ENCODE assay signal across 8 mouse cellular contexts in the genomic region with DNA sequence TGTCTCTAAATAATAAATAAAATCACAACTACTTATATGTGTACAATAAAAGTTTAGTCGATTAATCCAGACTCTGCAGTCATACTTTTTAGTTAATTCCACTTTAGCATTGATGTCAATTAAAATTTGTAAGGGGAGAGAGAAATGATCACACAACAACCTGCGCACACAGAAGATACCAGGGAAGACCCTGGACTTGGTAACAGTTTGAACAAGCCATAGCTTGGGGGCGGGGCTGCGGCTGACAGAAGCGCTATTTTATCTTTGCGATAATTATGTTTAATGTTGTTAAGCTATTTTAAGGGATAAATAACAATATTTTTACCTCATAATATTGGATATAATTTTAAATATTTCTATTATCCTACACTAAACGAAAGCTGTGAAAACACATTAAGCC. TPM values are rescaled to one million over a fixed set of nuclear protein-coding genes. Genes with fewer than 3 reads are reported as not detected.
DNase-seq lines count a peak whose midpoint lies in the region; ATAC-seq and TF ChIP-seq lines count a peak whose summit lies in the region.

No protein-coding gene starts in this region.

- no peaks in the 10 kb centered on the region for H3K79me2 ChIP-seq in liver, adult 2 months (ENCODE audit: control insufficient read depth, insufficient read depth, low read length)

- no peak for ATAC-seq in embryonic facial prominence, embryonic 15.5 days (ENCODE audit: insufficient number of reproducible peaks, low FRiP score, low TSS enrichment, low read depth)
- ATAC-seq in limb, embryonic 11.5 days (ENCODE audit: insufficient number of reproducible peaks, low FRiP score, low TSS enrichment, low read depth) = peak; percentile 20; the same call in 1 of the 2 replicates
- ATAC-seq in neural tube, embryonic 14.5 days (ENCODE audit: low read depth) = peak; percentile 55

- no peak overlapping the region for H3K27ac ChIP-seq in liver, adult 2 months (replicated peaks; ENCODE audit: insufficient read depth, low read depth, low read length)
- H3K27ac ChIP-seq in embryonic facial prominence, embryonic 15.5 days (replicated peaks) = peak overlapping the region; percentile 70
- no peak overlapping the region for H3K27ac ChIP-seq in limb, embryonic 11.5 days (replicated peaks; ENCODE audit: low read depth, low read length)
- H3K27ac ChIP-seq in neural tube, embryonic 14.5 days (ENCODE audit: low read depth, low read length) = peak overlapping the region; percentile 82; the same call in 1 of the 2 replicates

- no peak for TF ChIP-seq POLR2A in liver, adult 2 months (IDR thresholded peaks at IDR 0.05; ENCODE audit: extremely low read depth, insufficient read depth, low read length)

- 16% methylated on average over 7 of the region's 7 CpGs for WGBS in liver, adult 2 months
- WGBS in embryonic facial prominence, embryonic 15.5 days = 17% methylated on average over 7 of the region's 7 CpGs
- WGBS in limb, embryonic 11.5 days = 22% methylated on average over 7 of the region's 7 CpGs
- WGBS in neural tube, embryonic 14.5 days = 17% methylated on average over 7 of the region's 7 CpGs

- no peaks in the 10 kb centered on the region for H3K9me3 ChIP-seq in embryonic facial prominence, embryonic 15.5 days (replicated peaks)
- no peaks in the 10 kb centered on the region for H3K9me3 ChIP-seq in limb, embryonic 11.5 days (ENCODE audit: control insufficient read depth, low read length)
- no peaks in the 10 kb centered on the region for H3K9me3 ChIP-seq in neural tube, embryonic 14.5 days (ENCODE audit: control insufficient read depth, low read length)

- no peaks in the 10 kb centered on the region for H3K27me3 ChIP-seq in liver, adult 2 months (ENCODE audit: control insufficient read depth, insufficient read depth, low read length)
- H3K27me3 ChIP-seq in embryonic facial prominence, embryonic 15.5 days = no peaks in the 10 kb centered on the region
- H3K27me3 ChIP-seq in limb, embryonic 11.5 days (ENCODE audit: control insufficient read depth, insufficient read depth, low read length) = no peaks in the 10 kb centered on the region
- H3K27me3 ChIP-seq in neural tube, embryonic 14.5 days (ENCODE audit: control insufficient read depth, insufficient read depth, low read length) = no peaks in the 10 kb centered on the region

- no peak for TF ChIP-seq CTCF in liver, adult 2 months (IDR thresholded peaks at IDR 0.05; ENCODE audit: low read depth, low read length)

- H3K4me2 ChIP-seq in embryonic facial prominence, embryonic 15.5 days (replicated peaks) = peak overlapping the region; percentile 77
- H3K4me2 ChIP-seq in limb, embryonic 11.5 days (ENCODE audit: low read depth, severe bottlenecking) = peak overlapping the region; percentile 37
- H3K4me2 ChIP-seq in neural tube, embryonic 14.5 days (ENCODE audit: low read depth, low read length) = peak overlapping the region; percentile 35

- no peak overlapping the region for H3K9ac ChIP-seq in liver, adult 2 months (ENCODE audit: low read depth, low read length)
- peak overlapping the region; percentile 13; the same call in 1 of the 2 replicates for H3K9ac ChIP-seq in embryonic facial prominence, embryonic 15.5 days
- H3K9ac ChIP-seq in limb, embryonic 11.5 days (ENCODE audit: low read length) = 0 out of 2 replicates have a peak overlapping the region, but pooled peaks have one; percentile 22
- no peak overlapping the region for H3K9ac ChIP-seq in neural tube, embryonic 14.5 days (replicated peaks; ENCODE audit: low read depth, low read length)

- no peak for DNase-seq in liver, adult 2 months (ENCODE audit: extremely low read depth, low read depth, low spot score)
- no peak for DNase-seq in liver
- no peak for DNase-seq in limb, embryonic 11.5 days (ENCODE audit: low spot score)
- DNase-seq in adrenal gland, adult 18-20 months (ENCODE audit: low spot score in 2 of 2) = no peak
- no peak for DNase-seq in spleen, postnatal 4 days (ENCODE audit: low spot score in 2 of 2)
- no peak for DNase-seq in B cell, adult 2 months

- peaks cover 4% of the 10 kb centered on the region; the same call in 1 of the 2 replicates for H3K36me3 ChIP-seq in liver, adult 2 months (ENCODE audit: control insufficient read depth, insufficient read depth, low read length)
- peaks cover 31% of the 10 kb centered on the region for H3K36me3 ChIP-seq in embryonic facial prominence, embryonic 15.5 days
- peaks cover 17% of the 10 kb centered on the region for H3K36me3 ChIP-seq in limb, embryonic 11.5 days (ENCODE audit: control insufficient read depth, insufficient read depth, low read length)
- no peaks in the 10 kb centered on the region for H3K36me3 ChIP-seq in neural tube, embryonic 14.5 days (ENCODE audit: control insufficient read depth, insufficient read depth, low read length)

- H3K4me3 ChIP-seq in liver, adult 2 months (ENCODE audit: insufficient read depth, low read depth, low read length) = peak overlapping the region; percentile 22
- peak overlapping the region; percentile 67 for H3K4me3 ChIP-seq in embryonic facial prominence, embryonic 15.5 days (replicated peaks)
- peak overlapping the region; percentile 61 for H3K4me3 ChIP-seq in limb, embryonic 11.5 days (ENCODE audit: low read depth, low read length)
- peak overlapping the region; percentile 57 for H3K4me3 ChIP-seq in neural tube, embryonic 14.5 days (ENCODE audit: low read depth, low read length)

- peaks cover 13% of the 10 kb centered on the region for H3K4me1 ChIP-seq in liver, adult 2 months (ENCODE audit: control insufficient read depth, insufficient read depth, low read length)
- peaks cover 16% of the 10 kb centered on the region for H3K4me1 ChIP-seq in embryonic facial prominence, embryonic 15.5 days
- H3K4me1 ChIP-seq in limb, embryonic 11.5 days (ENCODE audit: control insufficient read depth, insufficient read depth, low read length) = no peaks in the 10 kb centered on the region
- peaks cover 22% of the 10 kb centered on the region for H3K4me1 ChIP-seq in neural tube, embryonic 14.5 days (ENCODE audit: control insufficient read depth, insufficient read depth, low read length)

RNA-seq across cellular contexts. Expression of gene Cstf2t, which starts 0.4 kb away (rescaled TPM):
- 14.9 and 17.0 TPM in 2 replicates for total RNA-seq in liver, adult 2 months (2014; rRNA removed)
- polyA plus RNA-seq in liver, adult 2 months (2012; rRNA removed) = 6.5 and 7.3 TPM in 2 replicates
- 46.1 and 47.6 TPM in 2 replicates for polyA plus RNA-seq in embryonic facial prominence, embryonic 15.5 days (2015; fragmentation: Nextera tagmentation; extraction: Ambion mirVana)
- polyA plus RNA-seq in limb, embryonic 11.5 days (2014; fragmentation: Nextera tagmentation; extraction: Ambion mirVana) = 45.3 and 50.1 TPM in 2 replicates
- polyA plus RNA-seq in neural tube, embryonic 14.5 days (2014; fragmentation: Nextera tagmentation; extraction: Ambion mirVana) = 57.1 and 61.8 TPM in 2 replicates
- 10 to 100 TPM; 17.1 to 19.2 TPM for total RNA-seq in adrenal gland, adult 18-20 months (2021)

Comparison
In these comparisons a context has a peak if more than half of its experiments do, and no peak if none do; other contexts are left out.
1. H3K27ac ChIP-seq: peak in embryonic facial prominence, embryonic 15.5 days (single experiment) and neural tube, embryonic 14.5 days (single experiment); none in liver, adult 2 months (single experiment) and limb, embryonic 11.5 days (single experiment).
2. H3K9ac ChIP-seq: peak in embryonic facial prominence, embryonic 15.5 days (single experiment) and limb, embryonic 11.5 days (single experiment); none in liver, adult 2 months (single experiment) and neural tube, embryonic 14.5 days (single experiment).
3. Peak in every context shown above with its lines, with median percentiles within 50 percentile points of each other: H3K4me3 ChIP-seq and H3K4me2 ChIP-seq.